Mouse (Mus musculus) hematopoietic stem cell, adult 5-6 weeks (primary cell): ENCODE data around the gene Ebf1. TPM values are rescaled to one million over a fixed set of nuclear protein-coding genes. Genes with fewer than 3 reads are reported as not detected.

Source experiments
- ATAC-seq, 2 experiments: fragments of 125-278 bp in 1 of 2; replicated peaks in 1 of 2; 2 replicates each; pipeline ENCODE4 v1.8.0; 2016 to 2017; ENCODE audit warnings: inconsistent platforms in 2 of 2, mild to moderate bottlenecking in 2 of 2, moderate number of reproducible peaks in 2 of 2, low read depth in 1 of 2, moderate TSS enrichment in 1 of 2; ENCODE audit not compliant: low FRiP score in 2 of 2, poor library complexity in 2 of 2, severe bottlenecking in 2 of 2, insufficient read depth in 1 of 2, low TSS enrichment in 1 of 2
- total RNA-seq: library from RNA; stranded (forward); fragments of 172-1452, 232-1000 nt; gene quantifications from 2 replicates; pipeline ENCODE4 v1.2.3, GENCODE M21; 2017

The Ebf1 gene
- total RNA-seq, 1 experiment from 2014 or later = not detected

- ATAC-seq = peak in 1 of 2 experiments; percentile 49; a peak in 2 of 4 replicates
Observed at GRCm38 (mm10) chr11:44684486-44685076, 67.5 kb downstream of the Ebf1 start.

- ATAC-seq = no peak
Observed at GRCm38 (mm10) chr11:44685129-44685528, 68.0 kb downstream of the Ebf1 start.

- ATAC-seq = peak in 1 of 2 experiments; percentile 17; a peak in 1 of 4 replicates
Observed at GRCm38 (mm10) chr11:44685911-44686361, 68.8 kb downstream of the Ebf1 start.

GRCm38 (mm10) chr11:44686378-44686777 is 69.3 kb downstream of the Ebf1 start:
- no peak for ATAC-seq

GRCm38 (mm10) chr11:44688542-44688941 is 71.4 kb downstream of the Ebf1 start:
- no peak for ATAC-seq

GRCm38 (mm10) chr11:44689571-44690264 is 72.6 kb downstream of the Ebf1 start:
- no peak for ATAC-seq

- no peak for ATAC-seq
Observed at GRCm38 (mm10) chr11:44690265-44690572, 73.1 kb downstream of the Ebf1 start.

GRCm38 (mm10) chr11:44695416-44695815 is 78.3 kb downstream of the Ebf1 start:
- ATAC-seq = no peak

GRCm38 (mm10) chr11:44696539-44697201 is 79.6 kb downstream of the Ebf1 start:
- no peak for ATAC-seq

- ATAC-seq = no peak
Observed at GRCm38 (mm10) chr11:44700181-44700580, 83.1 kb downstream of the Ebf1 start.

GRCm38 (mm10) chr11:44701221-44701810 is 84.2 kb downstream of the Ebf1 start:
- ATAC-seq = no peak

GRCm38 (mm10) chr11:44701864-44702263 is 84.7 kb downstream of the Ebf1 start:
- ATAC-seq = no peak

- no peak for ATAC-seq
Observed at GRCm38 (mm10) chr11:44702716-44703486, 85.8 kb downstream of the Ebf1 start.

- ATAC-seq = no peak
Observed at GRCm38 (mm10) chr11:44703951-44704350, 86.8 kb downstream of the Ebf1 start.

- no peak for ATAC-seq
Observed at GRCm38 (mm10) chr11:44705811-44706210, 88.7 kb downstream of the Ebf1 start.

GRCm38 (mm10) chr11:44706386-44706785 is 89.3 kb downstream of the Ebf1 start:
- ATAC-seq = no peak

GRCm38 (mm10) chr11:44707381-44708289 is 90.5 kb downstream of the Ebf1 start:
- ATAC-seq = no peak
